Mouse (Mus musculus) testis, adult 2 months (tissue): ENCODE measurements around the gene Ehhadh. TPM values are rescaled to one million over a fixed set of nuclear protein-coding genes. Genes with fewer than 3 reads are reported as not detected.

Experiments used
- H3K27ac ChIP-seq: fragments of 200-500 bp; 2 replicates; pipeline ENCODE4 v1.5.1; 2012; ENCODE audit warnings: low read depth, low read length; ENCODE audit not compliant: control insufficient read depth, insufficient read depth
- H3K27me3 ChIP-seq: fragments of 200-500 bp; 2 replicates; pipeline ENCODE4 v1.6.1; 2012; ENCODE audit warnings: mild to moderate bottlenecking, low read length, moderate library complexity; ENCODE audit not compliant: control insufficient read depth, insufficient read depth
- H3K36me3 ChIP-seq: fragments of 200-500 bp; 2 replicates; pipeline ENCODE4 v1.6.1; 2012; ENCODE audit warnings: mild to moderate bottlenecking, low read length; ENCODE audit not compliant: control insufficient read depth, insufficient read depth
- H3K4me1 ChIP-seq: fragments of 200-500 bp; 2 replicates; pipeline ENCODE4 v1.6.1; 2012; ENCODE audit warnings: low read length; ENCODE audit not compliant: control insufficient read depth, insufficient read depth
- H3K4me3 ChIP-seq: fragments of 200-500 bp; 2 replicates; pipeline ENCODE4 v1.5.1; 2012; ENCODE audit warnings: low read depth, mild to moderate bottlenecking, low read length, moderate library complexity, mixed read lengths; ENCODE audit not compliant: control insufficient read depth
- CTCF ChIP-seq: fragments of 200-500 bp; IDR thresholded peaks from 2 replicates; pipeline ENCODE4 v1.5.1; 2012; ENCODE audit warnings: low read depth, mild to moderate bottlenecking, inconsistent platforms, low read length, moderate library complexity; ENCODE audit not compliant: control insufficient read depth, insufficient read depth, insufficient replicate concordance
- POLR2A ChIP-seq: fragments of 200-500 bp; IDR thresholded peaks from 2 replicates; pipeline ENCODE4 v1.6.1; 2012; ENCODE audit warnings: low read depth, mild to moderate bottlenecking, inconsistent platforms, low read length, moderate library complexity; ENCODE audit not compliant: control insufficient read depth
- polyA plus RNA-seq: library from polyadenylated mRNA; depleted of rRNA; stranded (reverse); fragments of >200 nt; gene quantifications from 2 replicates; pipeline ENCODE4 v1.2.3, GENCODE M21; 2012

Gene Ehhadh
- polyA plus RNA-seq, 1 experiment: 0.74 TPM

- Histone ChIP-seq H3K36me3 (no peaks in the 10 kb centered on the region), H3K4me1 (no peaks in the 10 kb centered on the region), H3K27me3 (no peaks in the 10 kb centered on the region), H3K27ac (no peak overlapping the region), H3K4me3 (no peak overlapping the region)
- TF ChIP-seq POLR2A (no peak), CTCF (no peak)
These were observed 19.4 kb downstream of the Ehhadh start for GRCm38 (mm10) chr16:21768255-21768654.

- H3K4me1 ChIP-seq: no peaks in the 10 kb centered on the region
- H3K36me3 ChIP-seq: no peaks in the 10 kb centered on the region
- H3K27me3 ChIP-seq: no peaks in the 10 kb centered on the region
- TF ChIP-seq POLR2A (no peak), CTCF (no peak)
- no peak overlapping the region for H3K27ac ChIP-seq
- H3K4me3 ChIP-seq: no peak overlapping the region
These were observed 29.2 kb downstream of the Ehhadh start for GRCm38 (mm10) chr16:21758447-21758846.

GRCm38 (mm10) chr16:21743401-21743800 lies 44.2 kb downstream of the Ehhadh start:
- H3K27ac ChIP-seq: no peak overlapping the region
- no peak overlapping the region for H3K4me3 ChIP-seq
- no peaks in the 10 kb centered on the region for H3K4me1 ChIP-seq
- TF ChIP-seq CTCF: no peak
- TF ChIP-seq POLR2A: no peak
- no peaks in the 10 kb centered on the region for H3K27me3 ChIP-seq
- no peaks in the 10 kb centered on the region for H3K36me3 ChIP-seq

GRCm38 (mm10) chr16:21742898-21743297 lies 44.7 kb downstream of the Ehhadh start:
- no peaks in the 10 kb centered on the region for H3K36me3 ChIP-seq
- TF ChIP-seq POLR2A: no peak
- no peak for TF ChIP-seq CTCF
- no peak overlapping the region for H3K27ac ChIP-seq
- H3K4me1 ChIP-seq: no peaks in the 10 kb centered on the region
- H3K4me3 ChIP-seq: no peak overlapping the region
- H3K27me3 ChIP-seq: no peaks in the 10 kb centered on the region

- TF ChIP-seq POLR2A (no peak), CTCF (no peak)
- Histone ChIP-seq H3K4me1 (no peaks in the 10 kb centered on the region), H3K36me3 (no peaks in the 10 kb centered on the region)
These were observed 45.3 kb downstream of the Ehhadh start for GRCm38 (mm10) chr16:21742191-21742870.

GRCm38 (mm10) chr16:21741542-21741941 lies 46.1 kb downstream of the Ehhadh start:
- no peaks in the 10 kb centered on the region for H3K27me3 ChIP-seq
- H3K4me1 ChIP-seq: no peaks in the 10 kb centered on the region
- no peak overlapping the region for H3K4me3 ChIP-seq
- TF ChIP-seq CTCF (no peak), POLR2A (no peak)
- no peaks in the 10 kb centered on the region for H3K36me3 ChIP-seq
- H3K27ac ChIP-seq: no peak overlapping the region

More at GRCm38 (mm10) chr16:21742191-21742870, 45.3 kb downstream of the Ehhadh start:
- H3K27ac ChIP-seq: no peak overlapping the region
- no peaks in the 10 kb centered on the region for H3K27me3 ChIP-seq
- no peak overlapping the region for H3K4me3 ChIP-seq

- Histone ChIP-seq H3K36me3 (no peaks in the 10 kb centered on the region), H3K4me1 (no peaks in the 10 kb centered on the region), H3K27ac (no peak overlapping the region), H3K27me3 (no peaks in the 10 kb centered on the region), H3K4me3 (no peak overlapping the region)
- TF ChIP-seq POLR2A (no peak), CTCF (no peak)
These were observed 52.0 kb downstream of the Ehhadh start for GRCm38 (mm10) chr16:21735638-21736037.
